ENCODE assay signal across 8 mouse cellular contexts in the genomic region with DNA sequence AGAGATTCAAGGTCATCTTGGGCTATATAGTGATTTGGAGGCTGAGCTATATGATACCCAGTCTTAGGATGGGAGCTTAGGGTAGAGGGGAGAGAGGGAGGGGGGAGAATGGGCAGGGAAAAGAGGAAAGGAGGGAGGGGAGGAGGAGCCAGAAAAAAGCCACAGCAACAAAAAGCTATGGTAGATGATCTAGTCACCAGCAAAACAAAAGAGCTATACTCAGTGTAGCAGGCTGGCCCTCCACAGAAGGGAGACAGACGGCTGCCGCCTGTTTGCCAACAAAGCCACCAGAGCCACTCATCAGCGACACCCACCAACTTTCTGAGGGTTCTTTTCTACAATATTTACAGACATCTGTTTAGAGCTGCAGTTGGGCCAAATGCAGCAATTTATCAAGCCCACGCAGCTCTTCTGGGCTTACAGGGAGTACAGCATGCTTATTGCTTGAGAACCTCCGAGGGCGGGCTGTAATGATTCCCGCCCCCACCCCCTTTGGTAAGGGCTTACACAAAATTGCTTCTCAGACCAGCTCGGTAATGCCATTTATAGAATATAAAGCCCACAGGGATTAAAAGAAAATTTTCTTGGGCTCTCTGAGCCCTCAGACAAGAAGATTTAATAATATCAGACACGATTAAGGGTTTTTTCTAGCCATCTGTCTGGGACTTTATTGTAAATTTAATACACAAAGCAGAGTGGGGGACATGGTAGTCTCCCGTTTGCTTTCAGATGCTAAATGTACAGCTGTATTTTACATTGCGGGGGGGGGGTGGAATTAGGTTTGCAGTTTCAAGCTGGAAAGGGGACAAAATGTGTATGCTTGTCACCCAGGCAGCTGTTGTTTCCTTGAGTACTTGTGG.
DNase-seq lines count a peak whose midpoint lies in the region; ATAC-seq and TF ChIP-seq lines count a peak whose summit lies in the region.

No protein-coding gene starts in this region.

- DNase-seq in limb, embryonic 10.5 days (ENCODE audit: low spot score) = no peak
- peak; percentile 80 to 84 for DNase-seq in layer of hippocampus, postnatal 36 days
- DNase-seq in kidney, postnatal 10 days = no peak
- no peak for DNase-seq in heart, adult 2 months

- H3K4me1 ChIP-seq in limb, embryonic 12.5 days (replicated peaks) = peaks cover 10% of the 10 kb centered on the region; the same call in 1 of the 2 replicates
- H3K4me1 ChIP-seq in limb, embryonic 10.5 days = no peaks in the 10 kb centered on the region
- peaks cover 18% of the 10 kb centered on the region for H3K4me1 ChIP-seq in forebrain, embryonic 15.5 days
- H3K4me1 ChIP-seq in neural tube, embryonic 15.5 days = peaks cover 31% of the 10 kb centered on the region
- H3K4me1 ChIP-seq in liver, embryonic 12.5 days = no peaks in the 10 kb centered on the region
- H3K4me1 ChIP-seq in heart, adult 2 months (ENCODE audit: control insufficient read depth, insufficient read depth, low read length) = no peaks in the 10 kb centered on the region

- no peak for TF ChIP-seq POLR2A in heart, adult 2 months (IDR thresholded peaks at IDR 0.05; ENCODE audit: insufficient read depth, low read depth, low read length)

- intact Hi-C loops in heart, adult 2 months (cut with DNase I) = no loop called here

- TF ChIP-seq EP300 in heart, adult 2 months (IDR thresholded peaks at IDR 0.05; ENCODE audit: insufficient read depth, low read depth, low read length) = no peak

- H3K4me2 ChIP-seq in limb, embryonic 12.5 days = no peak overlapping the region
- peak overlapping the region; percentile 6; the same call in 1 of the 2 replicates for H3K4me2 ChIP-seq in forebrain, embryonic 15.5 days (replicated peaks)
- H3K4me2 ChIP-seq in neural tube, embryonic 15.5 days = peak overlapping the region; percentile 13
- no peak overlapping the region for H3K4me2 ChIP-seq in liver, embryonic 12.5 days

- WGBS in limb, embryonic 12.5 days = 61% methylated on average over 11 of the region's 11 CpGs
- WGBS in limb, embryonic 10.5 days = 83% methylated on average over 11 of the region's 11 CpGs
- WGBS in forebrain, embryonic 15.5 days = 20% methylated on average over 11 of the region's 11 CpGs
- WGBS in neural tube, embryonic 15.5 days = 23% methylated on average over 11 of the region's 11 CpGs
- 72% methylated on average over 11 of the region's 11 CpGs for WGBS in liver, embryonic 12.5 days (ENCODE audit: insufficient replicate concordance)
- WGBS in heart, adult 2 months = 75% methylated on average over 11 of the region's 11 CpGs

- TF ChIP-seq CTCF in heart, adult 2 months (IDR thresholded peaks at IDR 0.05) = no peak

- H3K9me3 ChIP-seq in limb, embryonic 12.5 days = no peaks in the 10 kb centered on the region
- H3K9me3 ChIP-seq in limb, embryonic 10.5 days (replicated peaks) = no peaks in the 10 kb centered on the region
- H3K9me3 ChIP-seq in forebrain, embryonic 15.5 days = no peaks in the 10 kb centered on the region
- H3K9me3 ChIP-seq in neural tube, embryonic 15.5 days (replicated peaks) = no peaks in the 10 kb centered on the region
- no peaks in the 10 kb centered on the region for H3K9me3 ChIP-seq in liver, embryonic 12.5 days (replicated peaks)

- no peaks in the 10 kb centered on the region for H3K36me3 ChIP-seq in limb, embryonic 12.5 days
- H3K36me3 ChIP-seq in limb, embryonic 10.5 days = no peaks in the 10 kb centered on the region
- no peaks in the 10 kb centered on the region for H3K36me3 ChIP-seq in forebrain, embryonic 15.5 days
- no peaks in the 10 kb centered on the region for H3K36me3 ChIP-seq in neural tube, embryonic 15.5 days
- no peaks in the 10 kb centered on the region for H3K36me3 ChIP-seq in liver, embryonic 12.5 days
- H3K36me3 ChIP-seq in heart, adult 2 months (ENCODE audit: control insufficient read depth, insufficient read depth, low read length) = no peaks in the 10 kb centered on the region

- H3K27me3 ChIP-seq in limb, embryonic 12.5 days = no peaks in the 10 kb centered on the region
- H3K27me3 ChIP-seq in limb, embryonic 10.5 days (ENCODE audit: low read depth, poor library complexity, severe bottlenecking) = no peaks in the 10 kb centered on the region
- no peaks in the 10 kb centered on the region for H3K27me3 ChIP-seq in forebrain, embryonic 15.5 days
- H3K27me3 ChIP-seq in neural tube, embryonic 15.5 days (replicated peaks) = no peaks in the 10 kb centered on the region
- no peaks in the 10 kb centered on the region for H3K27me3 ChIP-seq in liver, embryonic 12.5 days (replicated peaks)
- no peaks in the 10 kb centered on the region for H3K27me3 ChIP-seq in heart, adult 2 months (ENCODE audit: control insufficient read depth, insufficient read depth, low read length)

- H3K79me2 ChIP-seq in heart, adult 2 months (replicated peaks; ENCODE audit: control insufficient read depth, insufficient read depth, low read length) = no peaks in the 10 kb centered on the region

- H3K27ac ChIP-seq in limb, embryonic 12.5 days = peak overlapping the region; percentile 60; the same call in 1 of the 2 replicates
- no peak overlapping the region for H3K27ac ChIP-seq in limb, embryonic 10.5 days
- H3K27ac ChIP-seq in forebrain, embryonic 15.5 days (replicated peaks) = peak overlapping the region; percentile 81
- peak overlapping the region; percentile 81 for H3K27ac ChIP-seq in neural tube, embryonic 15.5 days (replicated peaks)
- no peak overlapping the region for H3K27ac ChIP-seq in liver, embryonic 12.5 days
- H3K27ac ChIP-seq in heart, adult 2 months = no peak overlapping the region

- ATAC-seq in limb, embryonic 12.5 days (ENCODE audit: insufficient number of reproducible peaks, insufficient read depth, low FRiP score, low TSS enrichment, low read depth) = peak; percentile 77
- peak; percentile 87 for ATAC-seq in forebrain, embryonic 15.5 days (replicated peaks)
- ATAC-seq in neural tube, embryonic 15.5 days (ENCODE audit: low FRiP score) = peak; percentile 64
- no peak for ATAC-seq in liver, embryonic 12.5 days

- H3K9ac ChIP-seq in limb, embryonic 12.5 days (replicated peaks) = no peak overlapping the region
- no peak overlapping the region for H3K9ac ChIP-seq in forebrain, embryonic 15.5 days (replicated peaks)
- no peak overlapping the region for H3K9ac ChIP-seq in neural tube, embryonic 15.5 days (replicated peaks)
- H3K9ac ChIP-seq in liver, embryonic 12.5 days = no peak overlapping the region
- H3K9ac ChIP-seq in heart, adult 2 months (ENCODE audit: low read depth, low read length) = no peak overlapping the region

- no peak overlapping the region for H3K4me3 ChIP-seq in limb, embryonic 12.5 days (replicated peaks)
- no peak overlapping the region for H3K4me3 ChIP-seq in limb, embryonic 10.5 days
- H3K4me3 ChIP-seq in forebrain, embryonic 15.5 days = no peak overlapping the region
- no peak overlapping the region for H3K4me3 ChIP-seq in neural tube, embryonic 15.5 days (replicated peaks)
- H3K4me3 ChIP-seq in liver, embryonic 12.5 days = no peak overlapping the region
- no peak overlapping the region for H3K4me3 ChIP-seq in heart, adult 2 months

Comparison
In these comparisons a context has a peak if more than half of its experiments do, and no peak if none do; other contexts are left out.
1. H3K27ac ChIP-seq: peak in limb, embryonic 12.5 days (single experiment), forebrain, embryonic 15.5 days (single experiment) and neural tube, embryonic 15.5 days (single experiment); none in limb, embryonic 10.5 days (single experiment), liver, embryonic 12.5 days (single experiment) and heart, adult 2 months (single experiment).
2. H3K4me2 ChIP-seq: peak in forebrain, embryonic 15.5 days (single experiment) and neural tube, embryonic 15.5 days (single experiment); none in limb, embryonic 12.5 days (single experiment) and liver, embryonic 12.5 days (single experiment).
3. DNase-seq: peak in layer of hippocampus, postnatal 36 days (2 of 2); none in limb, embryonic 10.5 days (single experiment), kidney, postnatal 10 days (single experiment) and heart, adult 2 months (0 of 2).